Mouse (Mus musculus): Measurements from ENCODE around the gene Tgm2. TPM values are rescaled to one million over a fixed set of nuclear protein-coding genes. Genes with fewer than 3 reads are reported as not detected.

The Tgm2 gene
- polyA plus RNA-seq, 1 experiment from 2014 or later: 2.2 TPM

GRCm38 (mm10) chr2:158163034-158163433 lies 16.8 kb upstream of the Tgm2 start:
- H3K27ac ChIP-seq (replicated peaks; ENCODE audit: low read depth, low read length): no peak overlapping the region
- H3K4me1 ChIP-seq (ENCODE audit: control insufficient read depth, insufficient read depth, low read length): no peaks in the 10 kb centered on the region
- no peak for ATAC-seq (replicated peaks; ENCODE audit: insufficient number of reproducible peaks, low FRiP score, low TSS enrichment, low read depth)
- no peaks in the 10 kb centered on the region for H3K36me3 ChIP-seq (replicated peaks; ENCODE audit: control insufficient read depth, insufficient read depth, low read depth, low read length)
- no peak overlapping the region for H3K4me2 ChIP-seq (ENCODE audit: low read depth, low read length)
- no peaks in the 10 kb centered on the region for H3K9me3 ChIP-seq (replicated peaks; ENCODE audit: control insufficient read depth, low read length)
- H3K27me3 ChIP-seq (ENCODE audit: control insufficient read depth, insufficient read depth, low read length): no peaks in the 10 kb centered on the region
- H3K9ac ChIP-seq (replicated peaks; ENCODE audit: low read length): no peak overlapping the region
- no peak for DNase-seq (ENCODE audit: low spot score)
- WGBS: 79% methylated on average over 6 of the region's 6 CpGs
- no peak overlapping the region for H3K4me3 ChIP-seq (ENCODE audit: low read depth, low read length)

- Histone ChIP-seq H3K4me3 (ENCODE audit: low read depth, low read length) (no peak overlapping the region), H3K9me3 (replicated peaks; ENCODE audit: control insufficient read depth, low read length) (no peaks in the 10 kb centered on the region), H3K4me1 (ENCODE audit: control insufficient read depth, insufficient read depth, low read length) (no peaks in the 10 kb centered on the region), H3K27ac (replicated peaks; ENCODE audit: low read depth, low read length) (no peak overlapping the region), H3K27me3 (ENCODE audit: control insufficient read depth, insufficient read depth, low read length) (no peaks in the 10 kb centered on the region), H3K4me2 (ENCODE audit: low read depth, low read length) (no peak overlapping the region), H3K9ac (replicated peaks; ENCODE audit: low read length) (no peak overlapping the region), H3K36me3 (replicated peaks; ENCODE audit: control insufficient read depth, insufficient read depth, low read depth, low read length) (no peaks in the 10 kb centered on the region)
- DNase-seq (ENCODE audit: low spot score): no peak
- no peak for ATAC-seq (replicated peaks; ENCODE audit: insufficient number of reproducible peaks, low FRiP score, low TSS enrichment, low read depth)
- WGBS: 87% methylated on average over 6 of the region's 6 CpGs
Observed at GRCm38 (mm10) chr2:158161761-158162160, 15.5 kb upstream of the Tgm2 start.

DNA sequence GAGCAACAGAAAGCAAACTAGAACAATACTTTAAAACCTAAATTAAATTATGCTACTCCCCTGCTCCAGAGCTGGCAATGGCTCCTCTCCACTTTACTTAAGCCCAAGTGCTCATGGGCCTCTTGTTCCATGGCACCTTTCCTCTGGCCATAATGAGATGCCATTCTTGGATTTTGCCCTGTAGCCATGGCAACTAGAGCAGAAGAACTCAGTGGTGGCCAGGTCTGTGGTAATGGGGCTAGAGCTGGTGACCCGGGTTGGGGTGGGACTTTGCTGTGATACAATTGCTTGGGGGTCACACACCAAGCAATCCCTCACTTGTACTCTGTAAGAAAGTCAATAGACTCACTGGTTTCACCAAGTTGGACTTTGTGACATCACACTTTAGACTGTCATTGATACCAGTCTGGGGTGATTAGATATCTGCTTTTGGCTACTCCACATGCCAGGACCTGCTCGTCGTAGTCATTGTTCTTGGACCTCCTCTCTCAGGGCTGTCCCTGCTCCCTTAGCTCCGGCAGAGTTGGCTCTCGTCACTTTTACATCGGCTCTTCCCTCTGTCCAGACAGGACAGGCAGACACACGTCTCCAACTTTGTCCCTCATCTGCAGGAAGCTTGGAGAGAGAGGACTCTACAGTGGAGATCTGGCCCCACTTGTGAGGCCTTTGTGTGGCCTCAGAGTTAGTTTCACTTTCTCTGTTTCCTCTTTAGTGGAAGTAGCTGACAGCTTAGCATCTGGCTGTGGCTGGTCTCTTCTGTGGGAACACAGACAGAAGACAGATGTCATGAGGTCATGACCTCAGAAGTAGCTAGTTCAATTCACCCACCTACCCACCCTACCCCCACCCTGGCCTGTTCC lies 13.4 kb upstream of the Tgm2 start:
- Histone ChIP-seq H3K4me3 (ENCODE audit: low read depth, low read length) (no peak overlapping the region), H3K4me2 (ENCODE audit: low read depth, low read length) (no peak overlapping the region), H3K9me3 (replicated peaks; ENCODE audit: control insufficient read depth, low read length) (no peaks in the 10 kb centered on the region), H3K9ac (replicated peaks; ENCODE audit: low read length) (no peak overlapping the region), H3K4me1 (ENCODE audit: control insufficient read depth, insufficient read depth, low read length) (no peaks in the 10 kb centered on the region), H3K27me3 (ENCODE audit: control insufficient read depth, insufficient read depth, low read length) (no peaks in the 10 kb centered on the region), H3K27ac (replicated peaks; ENCODE audit: low read depth, low read length) (no peak overlapping the region), H3K36me3 (replicated peaks; ENCODE audit: control insufficient read depth, insufficient read depth, low read depth, low read length) (no peaks in the 10 kb centered on the region)
- WGBS: 56% methylated on average over 7 of the region's 7 CpGs
- ATAC-seq (replicated peaks; ENCODE audit: insufficient number of reproducible peaks, low FRiP score, low TSS enrichment, low read depth) (no peak; the same call in 1 of the 2 replicates), DNase-seq (ENCODE audit: low spot score) (no peak)

DNA sequence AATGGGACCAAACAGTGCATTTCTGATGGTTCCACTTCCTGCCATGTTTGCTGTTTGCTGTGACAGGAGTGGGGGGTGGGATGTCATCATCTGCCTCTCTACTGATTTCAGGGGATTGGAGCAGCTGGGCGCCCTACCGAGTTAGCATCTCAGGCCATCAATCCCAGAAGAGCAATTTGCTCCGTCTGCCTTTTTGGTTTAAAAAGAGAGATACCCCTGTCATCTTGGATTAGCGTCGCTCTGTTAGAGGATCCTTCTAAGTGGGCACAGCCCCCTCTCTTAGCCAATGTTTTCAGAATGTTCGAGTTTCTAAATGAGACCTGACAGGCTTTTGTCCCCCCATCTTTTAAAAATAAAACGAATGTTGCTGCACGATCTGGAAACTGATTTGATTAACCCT lies 11.4 kb upstream of the Tgm2 start:
- Histone ChIP-seq H3K4me3 (ENCODE audit: low read depth, low read length) (no peak overlapping the region), H3K36me3 (replicated peaks; ENCODE audit: control insufficient read depth, insufficient read depth, low read depth, low read length) (no peaks in the 10 kb centered on the region), H3K9me3 (replicated peaks; ENCODE audit: control insufficient read depth, low read length) (no peaks in the 10 kb centered on the region), H3K27me3 (ENCODE audit: control insufficient read depth, insufficient read depth, low read length) (no peaks in the 10 kb centered on the region), H3K4me1 (ENCODE audit: control insufficient read depth, insufficient read depth, low read length) (no peaks in the 10 kb centered on the region), H3K4me2 (ENCODE audit: low read depth, low read length) (no peak overlapping the region), H3K9ac (replicated peaks; ENCODE audit: low read length) (no peak overlapping the region), H3K27ac (replicated peaks; ENCODE audit: low read depth, low read length) (no peak overlapping the region)
- WGBS: 61% methylated on average over 8 of the region's 8 CpGs
- DNase-seq (ENCODE audit: low spot score) (no peak), ATAC-seq (replicated peaks; ENCODE audit: insufficient number of reproducible peaks, low FRiP score, low TSS enrichment, low read depth) (no peak)

DNA sequence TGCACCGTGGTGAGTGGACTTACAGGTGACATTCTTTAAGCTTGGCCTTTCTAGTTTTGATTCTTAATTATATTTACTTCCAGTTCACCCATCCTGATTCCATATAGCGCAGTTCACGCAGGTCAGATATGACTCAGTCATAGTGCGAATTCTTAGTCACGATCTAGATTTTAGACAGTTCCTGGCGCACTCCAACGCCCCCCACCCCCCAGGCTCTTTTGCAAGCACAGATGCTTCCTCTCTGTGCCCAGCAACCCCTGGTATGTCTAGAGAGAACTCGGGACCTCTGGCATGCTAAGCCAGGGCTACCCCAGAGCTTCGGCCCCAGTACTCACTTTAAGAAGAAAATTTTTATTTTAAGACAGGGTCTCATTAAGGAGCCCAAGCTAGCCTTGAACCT lies 10.3 kb upstream of the Tgm2 start:
- no peaks in the 10 kb centered on the region for H3K27me3 ChIP-seq (ENCODE audit: control insufficient read depth, insufficient read depth, low read length)
- H3K27ac ChIP-seq (replicated peaks; ENCODE audit: low read depth, low read length): no peak overlapping the region
- H3K4me1 ChIP-seq (ENCODE audit: control insufficient read depth, insufficient read depth, low read length): no peaks in the 10 kb centered on the region
- no peaks in the 10 kb centered on the region for H3K36me3 ChIP-seq (replicated peaks; ENCODE audit: control insufficient read depth, insufficient read depth, low read depth, low read length)
- H3K9ac ChIP-seq (replicated peaks; ENCODE audit: low read length): no peak overlapping the region
- WGBS: 91% methylated on average over 9 of the region's 9 CpGs
- no peak overlapping the region for H3K4me3 ChIP-seq (ENCODE audit: low read depth, low read length)
- no peak overlapping the region for H3K4me2 ChIP-seq (ENCODE audit: low read depth, low read length)
- ATAC-seq (replicated peaks; ENCODE audit: insufficient number of reproducible peaks, low FRiP score, low TSS enrichment, low read depth) (no peak), DNase-seq (ENCODE audit: low spot score) (no peak)
- no peaks in the 10 kb centered on the region for H3K9me3 ChIP-seq (replicated peaks; ENCODE audit: control insufficient read depth, low read length)

DNA sequence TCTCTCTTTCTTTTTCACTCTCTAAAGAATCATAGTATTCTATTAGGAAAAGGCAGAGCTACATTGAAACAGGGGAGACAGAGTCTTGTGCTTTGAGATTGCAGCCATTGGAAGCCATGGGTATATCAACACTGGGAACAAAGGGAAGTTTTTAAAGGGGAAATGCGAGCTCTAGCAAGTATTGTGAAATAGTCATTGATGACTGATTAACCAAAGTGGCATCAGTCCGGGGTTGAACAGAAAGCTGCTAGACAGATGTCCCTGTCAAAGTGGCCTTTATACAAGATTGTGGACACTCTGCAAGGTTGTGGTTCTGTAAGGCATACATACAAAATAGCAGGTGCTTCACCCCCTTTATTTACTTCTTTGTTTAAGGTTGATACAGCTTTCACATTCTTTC lies 9.4 kb upstream of the Tgm2 start:
- 76% methylated on average over 2 of the region's 2 CpGs for WGBS
- ATAC-seq (replicated peaks; ENCODE audit: insufficient number of reproducible peaks, low FRiP score, low TSS enrichment, low read depth): no peak
- H3K4me3 ChIP-seq (ENCODE audit: low read depth, low read length): no peak overlapping the region
- H3K9ac ChIP-seq (replicated peaks; ENCODE audit: low read length): no peak overlapping the region
- H3K27ac ChIP-seq (replicated peaks; ENCODE audit: low read depth, low read length): no peak overlapping the region
- no peak overlapping the region for H3K4me2 ChIP-seq (ENCODE audit: low read depth, low read length)
- H3K9me3 ChIP-seq (replicated peaks; ENCODE audit: control insufficient read depth, low read length): no peaks in the 10 kb centered on the region
- no peaks in the 10 kb centered on the region for H3K27me3 ChIP-seq (ENCODE audit: control insufficient read depth, insufficient read depth, low read length)
- no peak for DNase-seq (ENCODE audit: low spot score)
- H3K4me1 ChIP-seq (ENCODE audit: control insufficient read depth, insufficient read depth, low read length): no peaks in the 10 kb centered on the region
- H3K36me3 ChIP-seq (replicated peaks; ENCODE audit: control insufficient read depth, insufficient read depth, low read depth, low read length): no peaks in the 10 kb centered on the region

DNA sequence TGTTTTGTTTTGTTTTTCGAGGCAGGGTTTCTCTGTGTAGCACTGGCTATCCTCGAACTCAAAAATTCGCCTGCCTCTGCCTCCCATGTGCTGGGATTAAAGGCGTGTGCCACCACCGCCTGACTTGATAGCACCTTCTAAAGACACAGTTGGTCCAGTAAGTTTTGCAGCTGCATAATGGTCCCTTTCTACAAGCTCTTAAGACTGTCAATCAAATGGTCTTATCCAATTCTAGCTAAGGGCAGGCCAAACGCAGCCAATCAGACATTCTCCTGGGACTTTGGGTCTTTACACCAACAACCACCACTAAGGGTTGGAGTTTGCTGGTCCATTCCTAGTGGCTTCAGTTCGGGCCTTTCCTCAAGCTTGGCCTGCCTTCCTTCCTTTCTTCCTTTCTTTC lies 8.9 kb upstream of the Tgm2 start:
- H3K4me3 ChIP-seq (ENCODE audit: low read depth, low read length): no peak overlapping the region
- ATAC-seq (replicated peaks; ENCODE audit: insufficient number of reproducible peaks, low FRiP score, low TSS enrichment, low read depth) (no peak), DNase-seq (ENCODE audit: low spot score) (no peak)
- H3K4me1 ChIP-seq (ENCODE audit: control insufficient read depth, insufficient read depth, low read length): no peaks in the 10 kb centered on the region
- no peaks in the 10 kb centered on the region for H3K27me3 ChIP-seq (ENCODE audit: control insufficient read depth, insufficient read depth, low read length)
- no peaks in the 10 kb centered on the region for H3K9me3 ChIP-seq (replicated peaks; ENCODE audit: control insufficient read depth, low read length)
- no peak overlapping the region for H3K27ac ChIP-seq (replicated peaks; ENCODE audit: low read depth, low read length)
- H3K4me2 ChIP-seq (ENCODE audit: low read depth, low read length): no peak overlapping the region
- 87% methylated on average over 7 of the region's 7 CpGs for WGBS
- no peak overlapping the region for H3K9ac ChIP-seq (replicated peaks; ENCODE audit: low read length)
- H3K36me3 ChIP-seq (replicated peaks; ENCODE audit: control insufficient read depth, insufficient read depth, low read depth, low read length): no peaks in the 10 kb centered on the region

GRCm38 (mm10) chr2:158154641-158155040 lies 8.4 kb upstream of the Tgm2 start:
- no peaks in the 10 kb centered on the region for H3K27me3 ChIP-seq (ENCODE audit: control insufficient read depth, insufficient read depth, low read length)
- 56% methylated on average over 8 of the region's 8 CpGs for WGBS
- H3K36me3 ChIP-seq (replicated peaks; ENCODE audit: control insufficient read depth, insufficient read depth, low read depth, low read length): no peaks in the 10 kb centered on the region
- no peak for DNase-seq (ENCODE audit: low spot score)
- H3K4me1 ChIP-seq (ENCODE audit: control insufficient read depth, insufficient read depth, low read length): no peaks in the 10 kb centered on the region
- no peaks in the 10 kb centered on the region for H3K9me3 ChIP-seq (replicated peaks; ENCODE audit: control insufficient read depth, low read length)
- no peak overlapping the region for H3K9ac ChIP-seq (replicated peaks; ENCODE audit: low read length)
- no peak for ATAC-seq (replicated peaks; ENCODE audit: insufficient number of reproducible peaks, low FRiP score, low TSS enrichment, low read depth)
- H3K4me3 ChIP-seq (ENCODE audit: low read depth, low read length): no peak overlapping the region
- H3K4me2 ChIP-seq (ENCODE audit: low read depth, low read length): no peak overlapping the region
- no peak overlapping the region for H3K27ac ChIP-seq (replicated peaks; ENCODE audit: low read depth, low read length)

Measured in embryonic facial prominence, embryonic 11.5 days (tissue).